Mouse (Mus musculus) gastrocnemius, adult 18-20 months (tissue): ENCODE measurements around the gene Dclk1. TPM values are rescaled to one million over a fixed set of nuclear protein-coding genes. Genes with fewer than 3 reads are reported as not detected.

ENCODE experiments used
- DNase-seq: peaks from one replicate; pipeline ENCODE4 v3.0.0; 2021; ENCODE audit warnings: low spot score
- total RNA-seq, 2 experiments: library from RNA; stranded (reverse); gene quantifications; 2 replicates each; pipeline ENCODE4 v1.2.3; 2021

Dclk1 gene
- total RNA-seq, 2 experiments from 2014 or later = 1.7 to 3.1 TPM

GRCm38 (mm10) chr3:55447486-55448460, 205.6 kb downstream of the Dclk1 start:
- peak; percentile 32 for DNase-seq

GRCm38 (mm10) chr3:55449148-55449547, 207.0 kb downstream of the Dclk1 start:
- DNase-seq = no peak

GRCm38 (mm10) chr3:55451035-55451434, 208.9 kb downstream of the Dclk1 start:
- DNase-seq = no peak

GRCm38 (mm10) chr3:55451877-55452276, 209.7 kb downstream of the Dclk1 start:
- peak; percentile 8 for DNase-seq

GRCm38 (mm10) chr3:55452464-55452863, 210.3 kb downstream of the Dclk1 start:
- DNase-seq = no peak

- DNase-seq = no peak
Measured at GRCm38 (mm10) chr3:55461092-55461491, 218.9 kb downstream of the Dclk1 start.

- no peak for DNase-seq
Measured at GRCm38 (mm10) chr3:55461685-55462655, 219.8 kb downstream of the Dclk1 start.

- DNase-seq = no peak
Measured at GRCm38 (mm10) chr3:55462904-55463668, 220.9 kb downstream of the Dclk1 start.

GRCm38 (mm10) chr3:55464226-55464625, 222.1 kb downstream of the Dclk1 start:
- no peak for DNase-seq

- no peak for DNase-seq
Measured at GRCm38 (mm10) chr3:55465785-55466184, 223.6 kb downstream of the Dclk1 start.

- DNase-seq = no peak
Measured at GRCm38 (mm10) chr3:55466348-55466747, 224.2 kb downstream of the Dclk1 start.

- no peak for DNase-seq
Measured at GRCm38 (mm10) chr3:55472110-55472509, 229.9 kb downstream of the Dclk1 start, which contains the start of gene Gm21954. Gene Gm21954, minus strand, starts transcription at chr3:55472210.

GRCm38 (mm10) chr3:55473146-55473545, 231.0 kb downstream of the Dclk1 start:
- no peak for DNase-seq

GRCm38 (mm10) chr3:55476694-55477093, 234.5 kb downstream of the Dclk1 start:
- no peak for DNase-seq

GRCm38 (mm10) chr3:55479306-55479705, 237.1 kb downstream of the Dclk1 start:
- DNase-seq = no peak

GRCm38 (mm10) chr3:55481140-55481539, 239.0 kb downstream of the Dclk1 start:
- DNase-seq = no peak

- no peak for DNase-seq
Measured at GRCm38 (mm10) chr3:55483328-55483727, 241.2 kb downstream of the Dclk1 start.

GRCm38 (mm10) chr3:55489231-55489990, 247.2 kb downstream of the Dclk1 start:
- DNase-seq = no peak

- DNase-seq = no peak
Measured at GRCm38 (mm10) chr3:55492021-55492420, 249.9 kb downstream of the Dclk1 start.

- no peak for DNase-seq
Measured at GRCm38 (mm10) chr3:55494348-55494747, 252.2 kb downstream of the Dclk1 start.
